Mouse (Mus musculus) heart, postnatal 0 days (tissue): ENCODE data around the gene Gpr108. TPM values are rescaled to one million over a fixed set of nuclear protein-coding genes. Genes with fewer than 3 reads are reported as not detected.

ENCODE experiments used
- ATAC-seq: fragments of 200-750 bp; cut with Nextera tagmentation; 2 replicates; pipeline ENCODE4 v1.8.0; 2017; ENCODE audit warnings: low read depth, moderate number of reproducible peaks, moderate library complexity; ENCODE audit not compliant: insufficient read depth
- DNase-seq: peaks from one replicate; pipeline ENCODE4 v3.0.0-alpha.2; 2016; ENCODE audit warnings: low spot score
- H3K27ac ChIP-seq: fragments of 300-500 bp; sonication (generic); 2 replicates; pipeline ENCODE4 v1.5.1; 2014; ENCODE audit warnings: low read depth, mild to moderate bottlenecking
- H3K27me3 ChIP-seq: fragments of 300-500 bp; sonication (generic); 2 replicates; pipeline ENCODE4 v1.6.1; 2014; ENCODE audit warnings: low read length, mixed read lengths; ENCODE audit not compliant: control insufficient read depth, insufficient read depth
- H3K36me3 ChIP-seq: fragments of 300-500 bp; sonication (generic); replicated peaks from 2 replicates; pipeline ENCODE4 v1.6.1; 2014; ENCODE audit warnings: low read length, mixed read lengths; ENCODE audit not compliant: control insufficient read depth, insufficient read depth
- H3K4me1 ChIP-seq: fragments of 300-500 bp; sonication (generic); 2 replicates; pipeline ENCODE4 v1.6.1; 2014; ENCODE audit warnings: antibody characterized with exemption; ENCODE audit not compliant: control insufficient read depth, insufficient read depth
- H3K4me2 ChIP-seq: fragments of 300-500 bp; sonication (generic); 2 replicates; pipeline ENCODE4 v1.6.1; 2014; ENCODE audit warnings: low read depth, mild to moderate bottlenecking, low read length, moderate library complexity
- H3K4me3 ChIP-seq: fragments of 300-500 bp; sonication (generic); 2 replicates; pipeline ENCODE4 v1.5.1; 2014; ENCODE audit warnings: low read depth, low read length
- H3K9ac ChIP-seq: fragments of 300-500 bp; sonication (generic); replicated peaks from 2 replicates; pipeline ENCODE4 v1.6.1; 2014; ENCODE audit warnings: low read depth, low read length, mixed read lengths
- H3K9me3 ChIP-seq: fragments of 300-500 bp; sonication (generic); replicated peaks from 2 replicates; pipeline ENCODE4 v1.6.1; 2016; ENCODE audit warnings: low read length; ENCODE audit not compliant: control insufficient read depth
- CTCF ChIP-seq: IDR thresholded peaks from 2 replicates; pipeline ENCODE4 v1.5.1; 2016; ENCODE audit warnings: antibody characterized with exemption, control low read depth, low read depth
- EP300 ChIP-seq: IDR thresholded peaks from 2 replicates; pipeline ENCODE4 v1.6.1; 2016; ENCODE audit warnings: antibody characterized with exemption, low read depth
- WGBS: fragments of 180-500 bp; shearing (Covaris S2); extraction: QIAGEN DNeasy Blood & Tissue Kit; methylation state at CpG from one replicate; pipeline ENCODE4 v1.1.7; 2014; 5-methylcytosine and 5-hydroxymethylcytosine counted together
- polyA plus RNA-seq: library from polyadenylated mRNA; unstranded; fragments of >200 nt; fragmentation: Nextera tagmentation; extraction: Ambion mirVana; gene quantifications from 2 replicates; pipeline ENCODE4 v1.2.1, GENCODE M21; 2015
- total RNA-seq: library from RNA; depleted of rRNA; stranded (reverse); fragments of >200 nt; gene quantifications from 2 replicates; pipeline ENCODE4 v1.2.3, GENCODE M21; 2014; ENCODE audit warnings: low replicate concordance; rRNA removed

Gene Gpr108
- total RNA-seq (30.1 and 41.2 TPM in 2 replicates), polyA plus RNA-seq (23.3 and 24.5 TPM in 2 replicates)

DNA sequence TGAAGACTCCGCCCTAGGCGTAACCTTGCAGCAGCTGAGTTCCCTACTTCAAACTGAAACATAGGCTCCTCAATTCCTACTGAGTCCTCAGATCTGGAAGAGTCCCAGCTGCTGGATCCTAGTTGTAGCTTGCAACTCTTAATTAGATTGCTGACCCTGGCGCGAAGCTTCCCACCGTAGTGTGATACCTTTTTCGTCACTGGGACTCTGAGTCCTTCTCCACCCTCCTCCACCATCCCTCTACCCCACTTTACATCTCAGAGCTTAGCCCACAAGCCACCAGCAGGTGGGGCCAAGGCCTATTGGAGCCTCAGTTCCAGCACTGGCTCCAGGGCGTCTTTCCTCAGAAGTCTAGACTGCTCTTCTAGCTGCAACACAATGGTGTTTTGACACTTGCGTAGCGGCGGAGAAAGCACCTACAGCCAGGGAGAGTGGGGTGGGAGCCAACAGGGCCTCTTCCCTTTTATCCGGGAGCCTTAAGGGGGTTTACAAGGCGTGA is at the start of gene Gpr108:
Gene Gpr108, minus strand, starts transcription at position 246 of the 499 bp plus-strand sequence.
- TF ChIP-seq EP300 (no peak), CTCF (peak; percentile 88)
- Histone ChIP-seq H3K27me3 (no peaks in the 10 kb centered on the region), H3K27ac (peak within 1 kb of the TSS; percentile 93), H3K9me3 (no peaks in the 10 kb centered on the region), H3K4me2 (peak within 1 kb of the TSS; percentile 90), H3K36me3 (peaks cover 20% of the 10 kb centered on the region), H3K4me3 (peak within 1 kb of the TSS; percentile 90), H3K4me1 (peaks cover 21% of the 10 kb centered on the region), H3K9ac (peak within 1 kb of the TSS; percentile 70)
- WGBS = 0% methylated on average over 12 of the region's 12 CpGs
- DNase-seq (peak; percentile 92), ATAC-seq (peak; percentile 59)

DNA sequence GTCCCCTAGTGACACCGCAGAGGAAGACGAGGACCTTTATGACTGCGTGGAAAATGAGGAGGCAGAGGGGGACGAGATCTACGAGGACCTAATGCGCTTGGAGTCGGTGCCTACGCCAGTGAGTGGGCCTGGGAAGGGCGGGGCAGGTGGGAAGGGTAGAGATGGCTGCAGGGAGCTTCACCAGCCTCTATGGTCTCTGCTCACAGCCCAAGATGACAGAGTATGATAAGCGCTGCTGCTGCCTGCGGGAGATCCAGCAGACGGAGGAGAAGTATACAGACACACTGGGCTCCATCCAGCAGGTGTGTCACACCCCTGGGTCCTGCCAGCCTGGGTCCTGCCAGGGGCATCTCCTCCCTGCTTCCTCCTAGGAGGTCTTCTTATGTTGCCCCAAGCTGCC is 48.8 kb upstream of the Gpr108 start:
- H3K9me3 ChIP-seq = no peaks in the 10 kb centered on the region
- no peak overlapping the region for H3K27ac ChIP-seq
- no peaks in the 10 kb centered on the region for H3K27me3 ChIP-seq
- DNase-seq (no peak), ATAC-seq (peak; percentile 20; the same call in 1 of the 2 replicates)
- no peaks in the 10 kb centered on the region for H3K4me1 ChIP-seq
- H3K4me3 ChIP-seq = no peak overlapping the region
- no peak for TF ChIP-seq EP300
- no peak for TF ChIP-seq CTCF
- 75% methylated on average over 12 of the region's 12 CpGs for whole genome bisulfite sequencing
- H3K36me3 ChIP-seq = no peaks in the 10 kb centered on the region
- no peak overlapping the region for H3K4me2 ChIP-seq
- H3K9ac ChIP-seq = no peak overlapping the region

DNA sequence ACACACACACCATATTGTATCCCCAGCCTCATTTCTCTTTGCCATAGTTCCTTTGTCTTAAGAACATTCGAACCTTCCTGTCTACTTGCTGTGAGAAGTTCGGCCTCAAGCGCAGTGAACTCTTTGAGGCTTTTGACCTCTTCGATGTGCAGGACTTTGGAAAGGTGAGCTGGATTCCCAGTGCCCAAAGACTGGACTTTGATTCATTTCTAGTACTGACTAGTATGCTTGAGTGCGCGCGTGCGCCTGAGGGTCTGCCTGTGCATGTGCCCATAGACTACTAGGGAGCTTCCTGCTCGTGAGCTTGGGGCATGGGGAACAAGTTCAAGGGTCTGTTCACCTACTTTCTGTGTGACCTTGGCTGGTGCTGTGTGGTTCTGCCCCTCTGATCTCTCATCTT is 47.7 kb upstream of the Gpr108 start:
- ATAC-seq = no peak
- H3K9me3 ChIP-seq = no peaks in the 10 kb centered on the region

DNA sequence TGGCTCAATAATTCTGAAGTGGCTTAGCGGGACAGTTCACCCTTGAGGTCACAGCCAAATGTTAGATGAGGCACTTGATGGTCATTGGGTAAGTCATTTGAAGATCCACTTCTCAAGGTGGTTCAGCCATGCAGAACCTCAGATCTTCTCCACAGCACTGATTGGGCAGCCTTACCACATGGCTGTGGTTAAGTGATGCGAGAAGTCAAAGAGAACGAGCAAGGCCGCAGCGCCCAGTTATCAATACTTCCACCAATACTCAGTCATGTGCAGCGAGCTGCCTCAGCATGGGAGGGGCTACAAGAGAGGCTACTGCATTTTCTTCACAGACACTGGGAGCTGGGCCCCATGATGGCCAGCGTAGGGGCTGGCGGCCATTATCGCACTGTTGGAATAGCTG is 44.7 kb upstream of the Gpr108 start:
- ATAC-seq (no peak), DNase-seq (no peak)
- no peaks in the 10 kb centered on the region for H3K4me1 ChIP-seq
- H3K9me3 ChIP-seq = no peaks in the 10 kb centered on the region
- H3K27me3 ChIP-seq = no peaks in the 10 kb centered on the region
- TF ChIP-seq CTCF (no peak), EP300 (no peak)
- no peak overlapping the region for H3K4me3 ChIP-seq
- H3K9ac ChIP-seq = no peak overlapping the region
- WGBS = 88% methylated on average over 9 of the region's 9 CpGs
- H3K4me2 ChIP-seq = no peak overlapping the region
- no peaks in the 10 kb centered on the region for H3K36me3 ChIP-seq
- H3K27ac ChIP-seq = no peak overlapping the region

More for the DNA sequence above, 47.7 kb upstream of the Gpr108 start:
- WGBS = 86% methylated on average over 9 of the region's 9 CpGs
- Histone ChIP-seq H3K9ac (no peak overlapping the region), H3K4me1 (no peaks in the 10 kb centered on the region), H3K27ac (no peak overlapping the region), H3K27me3 (no peaks in the 10 kb centered on the region), H3K36me3 (no peaks in the 10 kb centered on the region), H3K4me3 (no peak overlapping the region), H3K4me2 (no peak overlapping the region)
- no peak for TF ChIP-seq CTCF
- DNase-seq = no peak

DNA sequence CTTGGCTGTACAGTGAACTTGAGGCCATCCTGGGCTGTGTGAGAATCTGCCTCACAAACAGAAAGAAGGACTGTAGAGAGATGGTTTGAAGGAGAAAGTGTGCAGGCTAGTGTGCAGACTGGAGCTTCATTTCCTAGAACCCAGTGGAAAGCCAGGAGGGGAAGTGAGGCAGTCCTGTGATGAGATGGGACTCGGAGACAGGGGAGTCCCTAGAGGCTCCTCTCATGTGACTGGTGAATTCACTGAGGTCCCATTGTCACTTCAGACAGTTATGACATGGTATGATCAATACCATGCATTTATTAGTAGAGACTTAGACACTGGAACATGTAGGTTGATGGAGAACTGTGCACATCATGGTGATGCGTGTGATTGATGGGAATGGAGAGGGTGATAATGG is 44.1 kb upstream of the Gpr108 start:
- no peak overlapping the region for H3K4me3 ChIP-seq
- TF ChIP-seq CTCF = no peak
- no peak overlapping the region for H3K4me2 ChIP-seq
- no peak overlapping the region for H3K27ac ChIP-seq
- ATAC-seq (no peak), DNase-seq (no peak)
- no peaks in the 10 kb centered on the region for H3K36me3 ChIP-seq
- 72% methylated on average over 2 of the region's 2 CpGs for WGBS
- H3K9ac ChIP-seq = no peak overlapping the region
- no peaks in the 10 kb centered on the region for H3K9me3 ChIP-seq
- H3K4me1 ChIP-seq = no peaks in the 10 kb centered on the region
- H3K27me3 ChIP-seq = no peaks in the 10 kb centered on the region

DNA sequence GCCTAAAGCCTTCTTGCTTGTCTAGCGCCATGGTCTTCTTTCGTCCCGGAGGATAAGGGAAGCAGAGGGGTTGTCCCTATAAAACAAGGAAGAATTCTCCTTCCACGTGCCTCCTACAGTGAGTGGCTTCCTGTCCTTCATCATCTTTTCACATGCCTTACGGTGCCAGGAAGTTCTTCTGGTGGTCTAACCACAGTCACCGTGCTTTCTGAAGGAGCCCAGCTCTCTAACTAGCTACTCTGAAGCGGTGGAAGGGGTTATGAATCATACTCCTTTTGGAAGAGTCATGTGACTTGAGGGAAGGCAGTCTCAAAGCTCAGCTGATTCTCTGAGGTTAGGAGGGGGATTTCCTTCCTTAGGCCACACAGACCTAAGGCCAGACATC is 42.4 kb upstream of the Gpr108 start:
- H3K27me3 ChIP-seq = no peaks in the 10 kb centered on the region
- H3K36me3 ChIP-seq = no peaks in the 10 kb centered on the region
- H3K4me2 ChIP-seq = no peak overlapping the region
- no peak overlapping the region for H3K9ac ChIP-seq
- no peak for TF ChIP-seq CTCF
- no peak for TF ChIP-seq EP300
- 54% methylated on average over 7 of the region's 7 CpGs for WGBS
- H3K9me3 ChIP-seq = no peaks in the 10 kb centered on the region
- H3K4me1 ChIP-seq = no peaks in the 10 kb centered on the region
- DNase-seq (no peak), ATAC-seq (peak; percentile 12; the same call in 1 of the 2 replicates)
- no peak overlapping the region for H3K27ac ChIP-seq
- H3K4me3 ChIP-seq = no peak overlapping the region
